Comparison of ENCODE assay signal across 12 mouse cellular contexts in the genomic region with DNA sequence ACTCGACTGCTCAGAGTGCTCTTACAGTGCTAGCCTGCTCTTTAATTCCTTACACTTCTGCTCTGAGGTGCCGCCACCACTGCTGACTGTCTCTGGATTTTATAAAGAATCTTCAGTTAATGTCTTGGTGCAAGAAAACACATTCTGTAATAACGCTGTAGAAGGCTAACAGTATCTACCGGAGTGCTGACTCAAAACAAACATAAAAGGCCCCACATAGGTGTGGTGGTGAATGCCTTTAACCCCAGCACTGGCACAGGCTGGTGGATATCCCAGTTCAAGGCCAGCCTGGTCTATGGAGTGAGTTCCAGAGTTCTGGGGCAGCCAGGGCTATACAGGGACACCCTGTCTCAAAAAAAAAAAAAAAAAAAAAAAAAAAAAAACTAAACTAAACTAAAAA. TPM values are rescaled to one million over a fixed set of nuclear protein-coding genes. Genes with fewer than 3 reads are reported as not detected.
DNase-seq lines count a peak whose midpoint lies in the region; ATAC-seq and TF ChIP-seq lines count a peak whose summit lies in the region.
"Had no signal": no experiment of that assay in that cellular context is flagged by ENCODE, and none has a peak within 500 bp of the region (broad histone marks: within the 10 kb centered on the region; RNA-seq: fewer than 3 reads in every experiment).

No protein-coding gene starts in this region.

- peak overlapping the region; percentile 51 for H3K9ac ChIP-seq in ES-Bruce4 (ENCODE audit: low read depth, poor library complexity, severe bottlenecking)
- no peak overlapping the region for H3K9ac ChIP-seq in liver, embryonic 16.5 days (ENCODE audit: low read depth, low read length)
- H3K9ac ChIP-seq: forebrain, embryonic 15.5 days; midbrain, embryonic 15.5 days had no signal

- no peak for TF ChIP-seq POLR2A in ES-Bruce4 (IDR thresholded peaks at IDR 0.05; ENCODE audit: insufficient read depth, low read length)

- peaks cover 7% of the 10 kb centered on the region; the same call in 1 of the 2 replicates for H3K36me3 ChIP-seq in ES-Bruce4 (ENCODE audit: control insufficient read depth, insufficient read depth, low read length, poor library complexity, severe bottlenecking)
- H3K36me3 ChIP-seq in liver, embryonic 16.5 days (ENCODE audit: control insufficient read depth, insufficient read depth): no peaks in the 10 kb centered on the region
- H3K36me3 ChIP-seq: forebrain, embryonic 15.5 days; limb, embryonic 12.5 days; midbrain, embryonic 15.5 days had no signal

- DNase-seq in layer of hippocampus, adult 2 months (ENCODE audit: low spot score in 2 of 2): no peak
- DNase-seq in layer of hippocampus, adult 8-10 months (ENCODE audit: low spot score in 2 of 2): no peak
- DNase-seq in adrenal gland, postnatal 10 days: no peak
- DNase-seq in left cerebral cortex, postnatal 36 days (ENCODE audit: low spot score in 2 of 2): no peak
- DNase-seq in kidney, adult 9 months: no peak
- DNase-seq: adrenal gland, adult 8-10 months had no signal

- H3K4me3 ChIP-seq in layer of hippocampus, adult 2 months: no peak overlapping the region
- H3K4me3 ChIP-seq in ES-Bruce4 (ENCODE audit: low read depth, low read length): no peak overlapping the region
- peak overlapping the region; percentile 43 for H3K4me3 ChIP-seq in liver, embryonic 16.5 days (ENCODE audit: low read depth, low read length)
- H3K4me3 ChIP-seq: forebrain, embryonic 15.5 days; limb, embryonic 12.5 days; midbrain, embryonic 15.5 days had no signal

- no peak for TF ChIP-seq CTCF in layer of hippocampus, adult 2 months (conservative IDR thresholded peaks at IDR 0.05)
- no peak for TF ChIP-seq CTCF in ES-Bruce4 (IDR thresholded peaks at IDR 0.05; ENCODE audit: low read depth, low read length)

- intact Hi-C loops in left cerebral cortex, postnatal 36 days (cut with DNase I): no loop called here

- ATAC-seq in common myeloid progenitor, adult 5-6 weeks (replicated peaks; ENCODE audit: low read depth, poor library complexity, severe bottlenecking): 0 out of 2 replicates have a peak, but pooled peaks have one; percentile 1
- ATAC-seq in liver, embryonic 16.5 days (ENCODE audit: low read depth): no peak
- ATAC-seq: forebrain, embryonic 15.5 days; midbrain, embryonic 15.5 days had no signal

- H3K27ac ChIP-seq in layer of hippocampus, adult 2 months: peak overlapping the region; percentile 70; the same call in 1 of the 2 replicates
- peak overlapping the region; percentile 12; the same call in 1 of the 2 replicates for H3K27ac ChIP-seq in ES-Bruce4 (ENCODE audit: insufficient read depth, low read length)
- H3K27ac ChIP-seq in liver, embryonic 16.5 days (ENCODE audit: low read length): no peak overlapping the region
- H3K27ac ChIP-seq: forebrain, embryonic 15.5 days; limb, embryonic 12.5 days; midbrain, embryonic 15.5 days had no signal

- TF ChIP-seq EP300 in ES-Bruce4 (IDR thresholded peaks at IDR 0.05; ENCODE audit: insufficient read depth, low read depth, low read length): no peak

- H3K9me3 ChIP-seq in ES-Bruce4 (replicated peaks; ENCODE audit: control insufficient read depth, insufficient read depth, low read length, poor library complexity, severe bottlenecking): no peaks in the 10 kb centered on the region
- H3K9me3 ChIP-seq in liver, embryonic 16.5 days (replicated peaks; ENCODE audit: control insufficient read depth, low read length): no peaks in the 10 kb centered on the region
- H3K9me3 ChIP-seq: forebrain, embryonic 15.5 days; limb, embryonic 12.5 days; midbrain, embryonic 15.5 days had no signal

- H3K4me1 ChIP-seq in ES-Bruce4 (ENCODE audit: control insufficient read depth, insufficient read depth, low read length): peaks cover 17% of the 10 kb centered on the region
- peaks cover 4% of the 10 kb centered on the region; the same call in 1 of the 2 replicates for H3K4me1 ChIP-seq in liver, embryonic 16.5 days (ENCODE audit: control insufficient read depth, low read depth, low read length)
- H3K4me1 ChIP-seq: midbrain, embryonic 15.5 days had no signal

- no peaks in the 10 kb centered on the region for H3K27me3 ChIP-seq in ES-Bruce4 (ENCODE audit: control insufficient read depth, insufficient read depth, low read length, poor library complexity, severe bottlenecking)
- H3K27me3 ChIP-seq in liver, embryonic 16.5 days (ENCODE audit: control insufficient read depth, insufficient read depth, low read depth, low read length): no peaks in the 10 kb centered on the region
- H3K27me3 ChIP-seq: forebrain, embryonic 15.5 days; limb, embryonic 12.5 days; midbrain, embryonic 15.5 days had no signal

- peak overlapping the region; percentile 63 for H3K4me2 ChIP-seq in liver, embryonic 16.5 days (ENCODE audit: low read depth, low read length)
- H3K4me2 ChIP-seq: forebrain, embryonic 15.5 days; limb, embryonic 12.5 days; midbrain, embryonic 15.5 days had no signal

- 57% methylated on average over 4 of the region's 4 CpGs for WGBS in liver, embryonic 16.5 days (ENCODE audit: insufficient replicate concordance)

RNA-seq across cellular contexts. Expression of gene Ttc39b, which starts 8.1 kb away (rescaled TPM):
- 10 to 100 TPM; 34.6 to 37.0 TPM for total RNA-seq in layer of hippocampus, adult 2 months (2021)
- 10 to 100 TPM; 31.6 to 45.7 (median 39.1) TPM for total RNA-seq in layer of hippocampus, adult 8-10 months (2022)
- polyA plus RNA-seq in ES-Bruce4 (2011; ENCODE audit: insufficient read depth, insufficient read length, low read depth, missing spikeins): 36.8 and 48.9 TPM in 2 replicates
- 1.5 and 5.8 TPM in 2 replicates for total RNA-seq in common myeloid progenitor, adult 5-6 weeks (2017)
- 1.5 and 1.8 TPM in 2 replicates for polyA plus RNA-seq in liver, embryonic 16.5 days (2015; fragmentation: Nextera tagmentation; extraction: Ambion mirVana)
- 10 to 100 TPM; 16.4 to 17.0 TPM for total RNA-seq in adrenal gland, postnatal 10 days (2021)
- 10 to 100 TPM; 59.7 to 62.8 TPM for total RNA-seq in left cerebral cortex, postnatal 36 days (2021)
